Mouse (Mus musculus) megakaryocyte, embryonic 14.5 days (primary cell): ENCODE data around the gene Rad23b.

Experiments
- FLI1 ChIP-seq: IDR thresholded peaks from 2 replicates; pipeline ENCODE4 v1.6.1; 2012; ENCODE audit warnings: low read length, inconsistent platforms, mixed read lengths
- GATA1 ChIP-seq: IDR thresholded peaks from 3 replicates; pipeline ENCODE4 v1.6.1; 2012; ENCODE audit warnings: mixed read lengths, low read length, inconsistent platforms, borderline replicate concordance

DNA sequence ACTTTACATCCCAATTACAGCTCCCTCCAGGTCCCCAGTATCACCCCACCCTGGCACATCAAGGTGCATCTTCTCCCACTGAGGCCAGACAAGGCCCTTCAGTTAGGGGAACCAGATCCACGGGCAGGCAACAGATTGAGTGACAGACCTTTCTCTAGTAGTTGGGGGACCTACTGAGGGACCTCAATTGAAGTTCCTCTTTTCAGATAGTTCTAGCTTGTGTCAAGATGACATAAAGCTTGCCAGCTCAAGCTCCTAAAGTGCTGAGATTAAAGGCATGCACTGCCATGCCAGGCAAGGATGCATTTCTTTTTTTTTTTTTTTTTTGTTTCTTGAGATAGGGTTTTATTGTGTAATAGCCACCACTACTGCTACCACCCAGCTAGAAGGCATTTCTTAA lies 16.2 kb downstream of the Rad23b start:
- no peak for TF ChIP-seq GATA1
- no peak for TF ChIP-seq FLI1
